Mouse (Mus musculus): Measurements from ENCODE around the gene Dhdh.
"Not testable (repeated sequence)": the region's sequence is repeated elsewhere in the genome, so short reads cannot be mapped to it uniquely, and the experiment has no call there.

The Dhdh gene

GRCm38 (mm10) chr7:45488293-45489204, at the start of gene Dhdh:
Dhdh (minus strand) TSS chr7:45488805.
- CTCF ChIA-PET, result interaction anchor here (0.6 to 0.9 kb wide), 3 partner anchors 38 to 306 kb away, joined by 3 to 7 read pairs (median 6); no protein-coding TSS in a partner anchor

GRCm38 (mm10) chr7:45537602-45538001, 49.0 kb upstream of the Dhdh start:
- CTCF ChIA-PET, result no interaction called here

GRCm38 (mm10) chr7:45535676-45536075, 47.1 kb upstream of the Dhdh start:
- CTCF ChIA-PET, result no interaction called here

- CTCF ChIA-PET, result no interaction called here
Observed at GRCm38 (mm10) chr7:45530643-45531042, 42.0 kb upstream of the Dhdh start.

- CTCF ChIA-PET, result interaction anchor here (0.8 kb wide), 1 partner anchor 32 kb away, joined by 20 read pairs; no protein-coding TSS in a partner anchor
Observed at GRCm38 (mm10) chr7:45529461-45529860, 40.9 kb upstream of the Dhdh start.

- CTCF ChIA-PET, result not testable (repeated sequence)
Observed at GRCm38 (mm10) chr7:45527169-45527568, 38.6 kb upstream of the Dhdh start.

GRCm38 (mm10) chr7:45526474-45527120, 38.0 kb upstream of the Dhdh start:
- CTCF ChIA-PET, result no interaction called here

- CTCF ChIA-PET, result interaction anchor here (0.6 kb wide), 1 partner anchor 1162 kb away, joined by 5 read pairs; no protein-coding TSS in a partner anchor
Observed at GRCm38 (mm10) chr7:45525809-45526473, 37.3 kb upstream of the Dhdh start, which contains the start of the genes Ppp1r15a and Plekha4. Ppp1r15a (minus strand) TSS chr7:45526268. Plekha4 (plus strand) TSS chr7:45526330.

- CTCF ChIA-PET, result no interaction called here
Observed at GRCm38 (mm10) chr7:45524841-45525621, 36.4 kb upstream of the Dhdh start.

- CTCF ChIA-PET, result no interaction called here
Observed at GRCm38 (mm10) chr7:45523678-45524170, 35.1 kb upstream of the Dhdh start.

- CTCF ChIA-PET, result no interaction called here
Observed at GRCm38 (mm10) chr7:45522957-45523676, 34.5 kb upstream of the Dhdh start.

GRCm38 (mm10) chr7:45522194-45522752, 33.7 kb upstream of the Dhdh start:
- CTCF ChIA-PET, result no interaction called here

GRCm38 (mm10) chr7:45521728-45522184, 33.2 kb upstream of the Dhdh start:
- CTCF ChIA-PET, result no interaction called here

GRCm38 (mm10) chr7:45520605-45521004, 32.0 kb upstream of the Dhdh start:
- CTCF ChIA-PET, result interaction anchor here (0.6 kb wide), 1 partner anchor 8 kb away, joined by 7 read pairs; no protein-coding TSS in a partner anchor

GRCm38 (mm10) chr7:45519345-45520120, 30.9 kb upstream of the Dhdh start:
- CTCF ChIA-PET, result interaction anchor here (0.8 kb wide), 1 partner anchor 997 kb away, joined by 3 read pairs; no protein-coding TSS in a partner anchor

GRCm38 (mm10) chr7:45518618-45519017, 30.0 kb upstream of the Dhdh start:
- CTCF ChIA-PET, result no interaction called here

GRCm38 (mm10) chr7:45516846-45517245, 28.2 kb upstream of the Dhdh start:
- CTCF ChIA-PET, result not testable (repeated sequence)

- CTCF ChIA-PET, result interaction anchor here (0.8 kb wide), 1 partner anchor 22 kb away, joined by 3 read pairs; no protein-coding TSS in a partner anchor
Observed at GRCm38 (mm10) chr7:45515436-45515835, 26.8 kb upstream of the Dhdh start.

GRCm38 (mm10) chr7:45514411-45514810, 25.8 kb upstream of the Dhdh start:
- CTCF ChIA-PET, result interaction anchor here (0.6 kb wide), 1 partner anchor 657 kb away, joined by 3 read pairs; no protein-coding TSS in a partner anchor

Measured in spleen, embryonic (tissue).